Mouse (Mus musculus) CH12.LX (cell line): Measurements from ENCODE around the gene Wasf1. TPM values are rescaled to one million over a fixed set of nuclear protein-coding genes. Genes with fewer than 3 reads are reported as not detected.

Experiments
- DNase-seq: peaks from one replicate; pipeline ENCODE4 v3.0.0-alpha.2; 2013; ENCODE audit errors: extremely low read depth
- H3K27ac ChIP-seq: 2 replicates; pipeline ENCODE4 v1.5.1; 2012; ENCODE audit warnings: low read depth, mild to moderate bottlenecking, control low read depth, moderate library complexity; ENCODE audit not compliant: insufficient read depth
- H3K27me3 ChIP-seq: replicated peaks from 2 replicates; pipeline ENCODE3; 2012; ENCODE audit warnings: inconsistent platforms
- H3K36me3 ChIP-seq, 2 experiments: replicated peaks in 1 of 2; 2 replicates each; pipeline versions ENCODE3 to v1.6.1; 2012; ENCODE audit warnings: inconsistent platforms in 1 of 2, low read length in 1 of 2, mild to moderate bottlenecking in 1 of 2, mixed read lengths in 1 of 2, moderate library complexity in 1 of 2; ENCODE audit not compliant: control insufficient read depth in 1 of 2, insufficient read depth in 1 of 2
- H3K4me1 ChIP-seq, 2 experiments: 2 replicates each; pipeline ENCODE4 v1.6.1; 2012; ENCODE audit warnings: inconsistent platforms in 1 of 2, moderate library complexity in 1 of 2; ENCODE audit not compliant: insufficient read depth in 2 of 2, control insufficient read depth in 1 of 2
- H3K4me2 ChIP-seq: 2 replicates; pipeline ENCODE4 v1.6.1; 2012; ENCODE audit warnings: low read depth, mild to moderate bottlenecking, control low read depth; ENCODE audit not compliant: poor library complexity, insufficient read depth, severe bottlenecking
- H3K4me3 ChIP-seq, 3 experiments: fragments of 150-350 bp in 1 of 3; sonication (generic) in 1 of 3; replicated peaks in 1 of 3; 2 replicates each; pipeline versions ENCODE3 to v1.5.1; 2011 to 2012; ENCODE audit warnings: low read depth in 2 of 3, low read length in 2 of 3, mild to moderate bottlenecking in 2 of 3, moderate library complexity in 2 of 3, control low read depth in 1 of 3, improper control_type of control experiment in 1 of 3, inconsistent platforms in 1 of 3, mixed read lengths in 1 of 3; ENCODE audit not compliant: poor library complexity in 1 of 3
- H3K79me2 ChIP-seq: replicated peaks from 2 replicates; pipeline ENCODE4 v1.6.1; 2012; ENCODE audit warnings: mild to moderate bottlenecking, moderate library complexity; ENCODE audit not compliant: control insufficient read depth, poor library complexity, insufficient read depth, severe bottlenecking; ENCODE audit errors: extremely low read depth
- H3K9ac ChIP-seq: 2 replicates; pipeline ENCODE4 v1.6.1; 2012; ENCODE audit warnings: low read depth, mild to moderate bottlenecking, control low read depth, moderate library complexity; ENCODE audit not compliant: insufficient read depth
- H3K9me3 ChIP-seq: replicated peaks from 2 replicates; pipeline ENCODE3; 2012; ENCODE audit warnings: low read length, inconsistent platforms, mixed read lengths
- CHD2 ChIP-seq: IDR thresholded peaks from 2 replicates; pipeline ENCODE4 v1.6.1; 2011; ENCODE audit warnings: low read length, improper control_type of control experiment
- GABPA ChIP-seq: IDR thresholded peaks from 2 replicates; pipeline ENCODE4 v1.6.1; 2012; ENCODE audit warnings: low read depth, low read length, improper control_type of control experiment, inconsistent platforms; ENCODE audit not compliant: insufficient replicate concordance
- IRF4 ChIP-seq: IDR thresholded peaks from 2 replicates; pipeline ENCODE4 v1.6.1; 2014; ENCODE audit warnings: low read depth, mild to moderate bottlenecking, inconsistent platforms, low read length, improper control_type of control experiment
- JUND ChIP-seq: conservative IDR thresholded peaks from 2 replicates; pipeline ENCODE4 v1.6.1; 2011; ENCODE audit warnings: low read depth, low read length, improper control_type of control experiment
- KAT2A ChIP-seq: IDR thresholded peaks from 2 replicates; pipeline ENCODE4 v1.6.1; 2012; ENCODE audit warnings: low read length, improper control_type of control experiment, inconsistent platforms; ENCODE audit not compliant: insufficient replicate concordance
- MAZ ChIP-seq: IDR thresholded peaks from 2 replicates; pipeline ENCODE4 v1.6.1; 2012; ENCODE audit warnings: low read depth, mild to moderate bottlenecking, inconsistent platforms, low read length, improper control_type of control experiment, moderate library complexity
- MYC ChIP-seq: IDR thresholded peaks from 2 replicates; pipeline ENCODE4 v1.6.1; 2011; ENCODE audit warnings: low read depth, mild to moderate bottlenecking, improper control_type of control experiment, low read length
- POLR2A ChIP-seq: IDR thresholded peaks from 2 replicates; pipeline ENCODE4 v1.6.1; 2011; ENCODE audit warnings: low read depth, mild to moderate bottlenecking, improper control_type of control experiment, low read length
- POLR2AphosphoS2 ChIP-seq: IDR thresholded peaks from 2 replicates; pipeline ENCODE4 v1.6.1; 2011; ENCODE audit warnings: low read depth, low read length, improper control_type of control experiment
- RAD21 ChIP-seq: IDR thresholded peaks from 2 replicates; pipeline ENCODE4 v1.6.1; 2011; ENCODE audit warnings: low read depth, mild to moderate bottlenecking, low read length, improper control_type of control experiment, moderate library complexity
- SIN3A ChIP-seq: IDR thresholded peaks from 2 replicates; pipeline ENCODE4 v1.6.1; 2012; ENCODE audit warnings: low read length, improper control_type of control experiment, inconsistent platforms
- SMC3 ChIP-seq: IDR thresholded peaks from 2 replicates; pipeline ENCODE4 v1.6.1; 2011; ENCODE audit warnings: low read depth, low read length, improper control_type of control experiment
- TBP ChIP-seq: conservative IDR thresholded peaks from 2 replicates; pipeline ENCODE4 v1.6.1; 2011; ENCODE audit warnings: low read depth, low read length, improper control_type of control experiment
- ZC3H11A ChIP-seq: IDR thresholded peaks from 2 replicates; pipeline ENCODE4 v1.6.1; 2012; ENCODE audit warnings: low read depth, mild to moderate bottlenecking, inconsistent platforms, low read length, improper control_type of control experiment
- dilution Hi-C: fragments of 300-500 bp; cut with MboI; formaldehyde crosslinking; loops from 2 replicates; pipeline ENCODE4 v1.14.3; 2020; ENCODE audit warnings: low sequenced_read_pairs; ENCODE audit not compliant: extremely low pct_unique_long_range_greater_than_20kb, extremely low pct_ligation_motif_present
- in situ Hi-C: fragments of 300-500 bp; cut with MboI; formaldehyde crosslinking; loops from 3 replicates; pipeline ENCODE4 v1.14.3; 2019; ENCODE audit warnings: low sequenced_read_pairs, low pct_ligation_motif_present, low pct_unique_long_range_greater_than_20kb, mixed read lengths
- polyA plus RNA-seq: library from polyadenylated mRNA; unstranded; fragments of >175 nt; gene quantifications from 2 replicates; pipeline ENCODE4 v1.2.1, GENCODE M21; 2012; ENCODE audit warnings: low read depth; ENCODE audit not compliant: insufficient read length
- total RNA-seq, 2 experiments: library from RNA; depleted of rRNA; stranded (reverse); fragments of 300-350 nt in 1 of 2; fragments of >200 nt in 1 of 2; gene quantifications; 2 replicates each; pipeline ENCODE4 v1.2.3; 2012 to 2014

Wasf1 gene
- total and polyA plus RNA-seq, 3 experiments = 0.09 TPM; not detected in 2

- Histone ChIP-seq H3K4me2 (no peak overlapping the region), H3K9ac (no peak overlapping the region), H3K4me3 (no peak overlapping the region), H3K36me3 (peaks cover 47 to 87% of the 10 kb centered on the region in 2 experiments), H3K27me3 (no peaks in the 10 kb centered on the region), H3K4me1 (no peaks in the 10 kb centered on the region), H3K27ac (no peak overlapping the region), H3K9me3 (no peaks in the 10 kb centered on the region), H3K79me2 (no peaks in the 10 kb centered on the region)
- in situ Hi-C loops (no loop called here), dilution Hi-C loops (no loop called here)
- TF ChIP-seq MYC = no peak
- no peak for TF ChIP-seq MAZ
- TF ChIP-seq ZC3H11A = no peak
- no peak for TF ChIP-seq RAD21
- TF ChIP-seq TBP = no peak
- no peak for TF ChIP-seq POLR2A
- DNase-seq = no peak
These were observed 43.2 kb upstream of the Wasf1 start for GRCm38 (mm10) chr10:40840086-40840485.

DNA sequence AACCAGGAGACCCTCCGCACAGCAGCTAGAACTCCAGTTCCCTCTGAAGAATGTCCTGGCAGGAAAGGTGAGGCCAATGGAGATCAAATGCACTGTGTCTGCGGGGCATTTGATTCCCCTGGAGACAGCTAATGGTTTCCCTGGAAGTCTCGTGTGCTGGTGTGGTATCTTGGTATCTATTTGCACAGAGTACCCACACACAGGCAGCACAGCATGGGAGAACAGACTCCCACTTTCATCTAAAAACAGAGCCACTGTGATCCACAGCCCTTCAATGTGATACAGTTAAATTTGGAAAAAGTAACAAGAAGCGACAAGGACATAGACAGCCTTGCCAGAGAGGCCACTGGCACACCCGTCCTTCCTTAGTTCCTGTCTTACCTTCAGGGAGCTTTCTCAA is 39.4 kb upstream of the Wasf1 start:
- Histone ChIP-seq H3K9ac (no peak overlapping the region), H3K27ac (no peak overlapping the region), H3K4me3 (no peak overlapping the region), H3K4me1 (peaks cover 2 to 15% of the 10 kb centered on the region in 2 experiments), H3K4me2 (no peak overlapping the region), H3K9me3 (no peaks in the 10 kb centered on the region), H3K36me3 (peaks cover 52 to 91% of the 10 kb centered on the region in 2 experiments), H3K79me2 (no peaks in the 10 kb centered on the region), H3K27me3 (no peaks in the 10 kb centered on the region)
- TF ChIP-seq ZC3H11A (no peak), JUND (no peak), CHD2 (no peak), SIN3A (no peak), POLR2AphosphoS2 (no peak), GABPA (no peak), IRF4 (no peak), TBP (no peak), KAT2A (no peak), SMC3 (no peak)
- dilution Hi-C loops = no loop called here
- in situ Hi-C loops = no loop called here
- DNase-seq = no peak

DNA sequence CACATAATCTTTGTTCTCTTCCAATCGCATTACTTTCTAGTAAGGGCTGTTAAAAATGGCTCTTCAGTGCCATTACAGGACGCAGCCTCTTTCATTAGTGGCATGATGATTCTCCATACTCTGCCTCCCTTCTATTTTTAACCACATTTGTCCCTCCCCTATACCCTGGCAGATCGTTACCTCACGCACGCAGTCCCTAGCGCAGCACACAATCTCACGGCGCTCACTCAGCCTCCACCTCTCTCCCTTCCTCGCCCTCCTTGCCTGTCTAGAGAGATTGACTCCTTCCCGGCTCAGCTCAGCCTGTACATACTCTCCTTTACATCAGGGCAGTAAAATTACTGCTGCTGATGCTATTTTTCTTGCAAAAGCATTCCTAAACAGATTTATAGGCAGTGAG is 38.7 kb upstream of the Wasf1 start:
- no peak for DNase-seq
- TF ChIP-seq RAD21 = no peak
- Histone ChIP-seq H3K36me3 (peaks cover 51 to 92% of the 10 kb centered on the region in 2 experiments), H3K4me2 (no peak overlapping the region), H3K9me3 (no peaks in the 10 kb centered on the region), H3K4me1 (peaks cover 2 to 15% of the 10 kb centered on the region in 2 experiments), H3K79me2 (no peaks in the 10 kb centered on the region), H3K27me3 (no peaks in the 10 kb centered on the region), H3K9ac (no peak overlapping the region), H3K4me3 (no peak overlapping the region), H3K27ac (no peak overlapping the region)
- in situ Hi-C loops (no loop called here), dilution Hi-C loops (no loop called here)
